Mouse (Mus musculus): Measurements from ENCODE around the gene Gm10260. TPM values are rescaled to one million over a fixed set of nuclear protein-coding genes. Genes with fewer than 3 reads are reported as not detected.

The Gm10260 gene
- polyA plus RNA-seq, 1 experiment = 4,315 TPM

DNA sequence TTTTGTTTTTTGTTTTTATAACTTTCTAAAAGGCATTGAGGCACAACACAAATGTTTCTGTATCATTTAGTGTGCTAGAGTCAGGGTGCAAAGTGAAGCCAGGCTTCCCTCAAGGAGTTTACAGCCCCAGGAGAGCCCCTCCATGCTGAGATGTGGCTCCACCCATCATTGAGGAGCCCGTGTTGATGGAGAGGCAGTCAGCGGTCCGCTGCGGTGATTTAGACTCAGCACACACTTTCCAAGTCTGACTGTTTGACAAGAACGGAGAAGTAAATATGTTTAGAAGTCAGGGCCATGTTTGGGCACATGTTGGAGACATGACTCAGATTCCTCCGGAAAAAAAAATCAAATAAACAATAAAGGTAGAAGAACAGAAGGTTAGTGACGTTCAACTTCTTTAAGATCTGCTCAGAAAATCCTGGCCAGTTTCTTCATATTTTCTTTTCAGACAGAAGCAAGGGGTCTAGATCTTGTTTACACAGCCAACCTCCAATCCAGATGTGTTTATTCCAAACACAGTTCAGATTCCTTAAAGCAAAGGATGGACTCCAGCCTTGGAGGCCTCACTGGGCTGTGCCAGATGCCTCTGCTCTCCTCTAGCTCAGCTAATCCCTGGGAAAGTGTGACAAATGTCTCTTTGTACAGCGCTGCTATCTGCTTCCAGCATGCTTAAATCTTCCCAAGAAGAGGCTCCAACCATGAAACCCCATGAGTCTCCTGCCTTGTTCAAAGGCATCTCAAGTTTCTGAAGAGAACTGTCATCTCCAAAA lies 47.7 kb downstream of the Gm10260 start:
- H3K4me2 ChIP-seq (ENCODE audit: low read depth) = no peak overlapping the region

DNA sequence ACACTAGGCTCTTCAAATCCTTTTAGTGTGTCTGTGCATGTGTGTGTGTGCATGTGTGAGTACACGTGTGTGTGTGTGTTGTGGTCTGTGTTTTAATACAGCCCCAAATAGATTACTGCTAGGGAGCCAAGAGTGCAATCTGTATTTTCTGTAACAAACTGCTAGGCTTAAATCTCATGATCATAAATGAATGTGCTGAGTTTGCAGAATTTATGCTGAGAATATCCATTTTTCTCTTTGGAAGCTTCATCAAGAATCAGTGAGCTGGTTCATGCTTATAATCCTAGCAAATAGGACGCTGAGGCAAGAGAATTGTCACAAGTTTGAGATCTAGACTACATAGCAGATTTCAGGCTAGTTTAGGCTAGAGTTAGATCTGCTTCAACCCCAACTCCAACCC lies 48.9 kb downstream of the Gm10260 start:
- H3K4me2 ChIP-seq (ENCODE audit: low read depth) = no peak overlapping the region
- no peaks in the 10 kb centered on the region for H3K36me3 ChIP-seq (ENCODE audit: control insufficient read depth, insufficient read depth)
- no peaks in the 10 kb centered on the region for H3K79me2 ChIP-seq (ENCODE audit: control insufficient read depth, insufficient read depth)
- no peaks in the 10 kb centered on the region for H3K27me3 ChIP-seq (ENCODE audit: control insufficient read depth, insufficient read depth, insufficient read length)
- no peak overlapping the region for H3K4me3 ChIP-seq
- no peak overlapping the region for H3ac ChIP-seq (ENCODE audit: control insufficient read depth, insufficient read length)
- TF ChIP-seq USF1 (IDR thresholded peaks at IDR 0.05; ENCODE audit: low read depth) = no peak
- TF ChIP-seq CEBPB (IDR thresholded peaks at IDR 0.05; ENCODE audit: insufficient read depth, poor library complexity, severe bottlenecking) = no peak
- TF ChIP-seq E2F4 (IDR thresholded peaks at IDR 0.05; ENCODE audit: insufficient read depth) = no peak
- TF ChIP-seq TCF3 (IDR thresholded peaks at IDR 0.05; ENCODE audit: insufficient read length, low read depth) = no peak
- no peak for TF ChIP-seq MYOG (IDR thresholded peaks at IDR 0.05; ENCODE audit: control insufficient read depth in 1 of 3, insufficient read depth in 1 of 3, insufficient read length in 2 of 3, low read depth in 2 of 3)

More for the DNA sequence above, 47.7 kb downstream of the Gm10260 start:
- Histone ChIP-seq H3ac (ENCODE audit: control insufficient read depth, insufficient read length) (no peak overlapping the region), H3K4me3 (no peak overlapping the region), H3K79me2 (ENCODE audit: control insufficient read depth, insufficient read depth) (no peaks in the 10 kb centered on the region), H3K27me3 (ENCODE audit: control insufficient read depth, insufficient read depth, insufficient read length) (no peaks in the 10 kb centered on the region), H3K36me3 (ENCODE audit: control insufficient read depth, insufficient read depth) (no peaks in the 10 kb centered on the region)
- TF ChIP-seq POLR2A (IDR thresholded peaks at IDR 0.05; ENCODE audit: insufficient read length, low read depth) (no peak), MAX (IDR thresholded peaks at IDR 0.05; ENCODE audit: low read depth) (no peak), MYOG (IDR thresholded peaks at IDR 0.05; ENCODE audit: control insufficient read depth in 1 of 3, insufficient read depth in 1 of 3, insufficient read length in 2 of 3, low read depth in 2 of 3) (no peak), USF1 (IDR thresholded peaks at IDR 0.05; ENCODE audit: low read depth) (no peak), E2F4 (IDR thresholded peaks at IDR 0.05; ENCODE audit: insufficient read depth) (no peak), TCF12 (IDR thresholded peaks at IDR 0.05; ENCODE audit: insufficient read depth, poor library complexity, severe bottlenecking) (no peak), CEBPB (IDR thresholded peaks at IDR 0.05; ENCODE audit: insufficient read depth, poor library complexity, severe bottlenecking) (no peak), POLR2AphosphoS2 (IDR thresholded peaks at IDR 0.05; ENCODE audit: insufficient read length, low read depth) (no peak), SRF (IDR thresholded peaks at IDR 0.05; ENCODE audit: control insufficient read depth, insufficient read length, low read depth) (no peak), REST (IDR thresholded peaks at IDR 0.05; ENCODE audit: insufficient read depth, insufficient read length) (no peak), MYOD1 (IDR thresholded peaks at IDR 0.05; ENCODE audit: control insufficient read depth in 1 of 3, insufficient read length in 2 of 3, low read depth in 2 of 3) (no peak), TCF3 (IDR thresholded peaks at IDR 0.05; ENCODE audit: insufficient read length, low read depth) (no peak)

Data from myocyte (in vitro differentiated cells).